Mouse (Mus musculus): Measurements from ENCODE around the gene Cidec. TPM values are rescaled to one million over a fixed set of nuclear protein-coding genes. Genes with fewer than 3 reads are reported as not detected.
A peak's percentile ranks its signal among the peaks of the same experiment; 100 is the strongest.

The Cidec gene
- total and polyA plus RNA-seq, 3 experiments, result not detected

DNA sequence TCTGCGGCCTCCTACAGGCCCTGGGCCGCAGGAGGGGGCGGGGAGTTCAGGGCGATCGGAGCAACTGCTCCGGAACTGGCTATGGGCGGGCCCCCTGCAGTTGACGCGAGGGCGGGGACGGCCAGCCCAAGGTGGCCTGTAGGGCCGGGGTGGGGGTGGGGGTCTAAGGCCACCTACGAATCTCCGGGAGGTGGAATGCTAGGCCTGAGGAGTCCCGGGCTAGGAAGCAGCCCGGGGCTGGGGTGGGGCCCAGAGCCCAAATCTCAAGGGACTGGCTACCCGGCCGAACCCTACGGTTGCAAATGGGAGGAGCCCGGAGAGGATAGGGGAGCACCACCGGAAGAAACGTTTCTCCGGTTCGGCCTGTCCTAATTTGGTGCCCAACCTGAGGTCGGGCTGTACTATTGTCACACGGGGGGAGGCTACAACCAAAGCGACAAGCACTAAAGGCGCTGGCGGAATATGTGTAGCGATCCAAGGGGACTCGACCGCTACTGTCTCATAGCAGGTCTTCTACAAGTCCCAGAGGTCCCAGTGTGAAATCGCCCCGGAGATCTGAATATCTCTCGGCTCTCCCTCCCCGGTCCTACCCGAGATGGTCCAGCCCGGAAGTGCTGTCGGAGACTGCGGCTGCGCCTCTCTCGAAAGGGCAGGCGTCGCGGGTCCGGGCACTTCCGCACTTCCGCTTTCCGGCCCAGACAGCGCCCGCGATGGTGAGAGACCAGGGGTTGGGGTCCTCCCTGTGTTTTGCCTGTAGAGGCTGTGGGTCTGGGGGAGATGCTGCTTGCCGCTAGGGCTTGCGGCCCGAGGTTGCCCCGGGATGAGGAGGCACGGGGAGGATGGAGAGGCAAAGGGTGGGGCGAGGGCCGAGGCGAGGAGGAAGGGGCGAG lies 57.8 kb downstream of the Cidec start, which contains the start of the genes Tada3 and Arpc4:
Tada3 (minus strand) TSS at position 388 of the 890 bp plus-strand sequence.
Arpc4 (plus strand) TSS at position 620 of the 890 bp plus-strand sequence.
- H3K4me1 ChIP-seq (ENCODE audit: control insufficient read depth in 1 of 2, insufficient read depth in 2 of 2, low read length in 2 of 2), result peaks cover 0 to 12% of the 10 kb centered on the region in 2 experiments; a peak in 2 of 4 replicates

GRCm38 (mm10) chr6:113377172-113377495 lies 58.4 kb downstream of the Cidec start:
- Histone ChIP-seq H3K9ac (ENCODE audit: control insufficient read depth, low read depth, low read length, poor library complexity, severe bottlenecking) (peak overlapping the region; percentile 92), H3K79me2 (ENCODE audit: control insufficient read depth, insufficient read depth, low read length, poor library complexity) (peaks cover 33% of the 10 kb centered on the region), H3K4me1 (ENCODE audit: control insufficient read depth in 1 of 2, insufficient read depth in 2 of 2, low read length in 2 of 2) (peaks cover 0 to 12% of the 10 kb centered on the region in 2 experiments; a peak in 2 of 4 replicates), H3K27me3 (ENCODE audit: control insufficient read depth in 1 of 2, insufficient read depth in 2 of 2, low read length in 2 of 2) (no peaks in the 10 kb centered on the region), H3K4me3 (ENCODE audit: control insufficient read depth in 1 of 2, insufficient read depth in 1 of 2, low read depth in 2 of 2, low read length in 2 of 2) (peak overlapping the region; percentile 82 to 95), H3K36me3 (ENCODE audit: control insufficient read depth in 1 of 2, insufficient read depth in 2 of 2, low read length in 2 of 2) (peaks cover 7 to 20% of the 10 kb centered on the region in 2 experiments), H3K27ac (ENCODE audit: control insufficient read depth, low read depth, low read length) (peak overlapping the region; percentile 42), H3K9me3 (replicated peaks; ENCODE audit: insufficient read depth, low read length) (no peaks in the 10 kb centered on the region)
- DNase-seq (ENCODE audit: low read depth, low spot score), result no peak
- no peak for TF ChIP-seq ZC3H11A (IDR thresholded peaks at IDR 0.05; ENCODE audit: low read depth, low read length)
- no peak for TF ChIP-seq MAX (IDR thresholded peaks at IDR 0.05; ENCODE audit: low read length)
- TF ChIP-seq POLR2AphosphoS5 (IDR thresholded peaks at IDR 0.05; ENCODE audit: borderline replicate concordance, low read depth, low read length), result no peak
- TF ChIP-seq TBP (IDR thresholded peaks at IDR 0.05; ENCODE audit: low read depth, low read length), result peak; percentile 82
- peak in 1 of 2 experiments; percentile 81; a peak in 2 of 4 replicates for TF ChIP-seq POLR2A (IDR thresholded peaks at IDR 0.05; ENCODE audit: control insufficient read depth in 1 of 2, insufficient read depth in 1 of 2, low read depth in 1 of 2, low read length in 2 of 2, poor library complexity in 1 of 2)
- no peak for TF ChIP-seq USF1 (IDR thresholded peaks at IDR 0.05; ENCODE audit: low read depth, low read length)
- TF ChIP-seq NELFE (IDR thresholded peaks at IDR 0.05; ENCODE audit: low read depth, low read length), result peak; percentile 58
- no peak for TF ChIP-seq EP300 (IDR thresholded peaks at IDR 0.05; ENCODE audit: low read depth in 1 of 2, low read length in 2 of 2)
- no peak; the same call in 1 of the 2 replicates for TF ChIP-seq ETS1 (IDR thresholded peaks at IDR 0.05; ENCODE audit: low read depth, low read length)

More for the DNA sequence above, 57.8 kb downstream of the Cidec start, which contains the start of the genes Tada3 and Arpc4:
- H3K4me3 ChIP-seq (ENCODE audit: control insufficient read depth in 1 of 2, insufficient read depth in 1 of 2, low read depth in 2 of 2, low read length in 2 of 2), result peak within 1 kb of the TSS; percentile 83 to 95
- peaks cover 11 to 20% of the 10 kb centered on the region in 2 experiments for H3K36me3 ChIP-seq (ENCODE audit: control insufficient read depth in 1 of 2, insufficient read depth in 2 of 2, low read length in 2 of 2)
- peak; percentile 97 for DNase-seq (ENCODE audit: low read depth, low spot score)
- H3K9me3 ChIP-seq (replicated peaks; ENCODE audit: insufficient read depth, low read length), result no peaks in the 10 kb centered on the region
- H3K9ac ChIP-seq (ENCODE audit: control insufficient read depth, low read depth, low read length, poor library complexity, severe bottlenecking), result peak within 1 kb of the TSS; percentile 92
- no peaks in the 10 kb centered on the region for H3K27me3 ChIP-seq (ENCODE audit: control insufficient read depth in 1 of 2, insufficient read depth in 2 of 2, low read length in 2 of 2)
- H3K79me2 ChIP-seq (ENCODE audit: control insufficient read depth, insufficient read depth, low read length, poor library complexity), result peaks cover 33% of the 10 kb centered on the region
- TF ChIP-seq SMC3 (IDR thresholded peaks at IDR 0.05; ENCODE audit: low read depth, low read length) (no peak), SIN3A (IDR thresholded peaks at IDR 0.05; ENCODE audit: low read length) (peak; percentile 89), POLR2A (IDR thresholded peaks at IDR 0.05; ENCODE audit: control insufficient read depth in 1 of 2, insufficient read depth in 1 of 2, low read depth in 1 of 2, low read length in 2 of 2, poor library complexity in 1 of 2) (peak; percentile 74 to 77), TCF12 (IDR thresholded peaks at IDR 0.05; ENCODE audit: low read depth, low read length) (peak; percentile 78), HCFC1 (IDR thresholded peaks at IDR 0.05; ENCODE audit: low read depth, low read length) (peak; percentile 86), TBP (IDR thresholded peaks at IDR 0.05; ENCODE audit: low read depth, low read length) (peak; percentile 63; the same call in 1 of the 2 replicates), MYB (IDR thresholded peaks at IDR 0.05; ENCODE audit: low read depth, low read length) (0 out of 2 replicates have a peak, but pooled peaks have one; percentile 39), MEF2A (IDR thresholded peaks at IDR 0.05; ENCODE audit: extremely low read depth, insufficient replicate concordance, low read depth, low read length, poor library complexity, severe bottlenecking) (0 out of 2 replicates have a peak, but pooled peaks have one; percentile 42), MXI1 (IDR thresholded peaks at IDR 0.05; ENCODE audit: low read depth, low read length) (peak; percentile 68), ZNF384 (IDR thresholded peaks at IDR 0.05; ENCODE audit: low read depth, low read length) (no peak), CHD1 (IDR thresholded peaks at IDR 0.05; ENCODE audit: low read depth, low read length) (peak; percentile 100), NRF1 (IDR thresholded peaks at IDR 0.05; ENCODE audit: insufficient read depth, low read depth, low read length, poor library complexity, severe bottlenecking) (peak; percentile 78), EP300 (IDR thresholded peaks at IDR 0.05; ENCODE audit: low read depth in 1 of 2, low read length in 2 of 2) (peak in 1 of 2 experiments; percentile 25; a peak in 2 of 4 replicates), NELFE (IDR thresholded peaks at IDR 0.05; ENCODE audit: low read depth, low read length) (peak; percentile 84), USF1 (IDR thresholded peaks at IDR 0.05; ENCODE audit: low read depth, low read length) (0 out of 2 replicates have a peak, but pooled peaks have one; percentile 5), ZC3H11A (IDR thresholded peaks at IDR 0.05; ENCODE audit: low read depth, low read length) (no peak), MAZ (IDR thresholded peaks at IDR 0.05; ENCODE audit: low read depth, low read length) (peak; percentile 63), ZKSCAN1 (IDR thresholded peaks at IDR 0.05; ENCODE audit: low read depth, low read length) (no peak), POLR2AphosphoS2 (IDR thresholded peaks at IDR 0.05; ENCODE audit: low read length) (peak; percentile 80), GATA1 (IDR thresholded peaks at IDR 0.05; ENCODE audit: low read depth, low read length) (peak; percentile 17; the same call in 1 of the 2 replicates), ELF1 (IDR thresholded peaks at IDR 0.05; ENCODE audit: low read depth, low read length) (peak; percentile 98), MYC (IDR thresholded peaks at IDR 0.05; ENCODE audit: low read depth, low read length) (0 out of 2 replicates have a peak, but pooled peaks have one; percentile 14), ETS1 (IDR thresholded peaks at IDR 0.05; ENCODE audit: low read depth, low read length) (no peak; the same call in 1 of the 2 replicates)
- peak within 1 kb of the TSS; percentile 96 for H3K27ac ChIP-seq (ENCODE audit: control insufficient read depth, low read depth, low read length)

Measured in MEL (cell line).